Mouse (Mus musculus) heart, adult 2 months (tissue): ENCODE measurements at regions not wholly inside any gene's neighbourhood (a gene's known extent, or its start where the extent isn't known, plus 50 kb on each side); places are given as distances from the start of the nearest gene placed in this dataset.
"Not testable (repeated sequence)": the region's sequence is repeated elsewhere in the genome, so short reads cannot be mapped to it uniquely, and the experiment has no call there.

Source experiments
- DNase-seq, 2 experiments: peaks; one replicate each; pipeline ENCODE4 v3.0.0; 2021
- H3K27ac ChIP-seq: fragments of 200-600 bp; 2 replicates; pipeline ENCODE4 v1.8.1; 2022
- H3K27me3 ChIP-seq: fragments of 200-500 bp; 2 replicates; pipeline ENCODE4 v1.6.1; 2012; ENCODE audit warnings: mild to moderate bottlenecking, low read length, inconsistent platforms, mixed read lengths; ENCODE audit not compliant: control insufficient read depth, insufficient read depth
- H3K36me3 ChIP-seq: fragments of 200-500 bp; 2 replicates; pipeline ENCODE4 v1.6.1; 2012; ENCODE audit warnings: low read length, inconsistent platforms; ENCODE audit not compliant: control insufficient read depth, insufficient read depth
- H3K4me1 ChIP-seq: fragments of 200-500 bp; 2 replicates; pipeline ENCODE4 v1.6.1; 2011; ENCODE audit warnings: low read length; ENCODE audit not compliant: control insufficient read depth, insufficient read depth
- H3K4me3 ChIP-seq: fragments of 200-600 bp; 2 replicates; pipeline ENCODE4 v1.8.1; 2022
- H3K79me2 ChIP-seq: fragments of 200-500 bp; replicated peaks from 2 replicates; pipeline ENCODE4 v1.6.1; 2012; ENCODE audit warnings: mild to moderate bottlenecking, inconsistent platforms, low read length, moderate library complexity, mixed read lengths; ENCODE audit not compliant: control insufficient read depth, insufficient read depth
- H3K9ac ChIP-seq: fragments of 200-500 bp; 2 replicates; pipeline ENCODE4 v1.6.1; 2012; ENCODE audit warnings: low read depth, mild to moderate bottlenecking, control low read depth, inconsistent platforms, low read length, mixed read lengths
- CTCF ChIP-seq: fragments of 200-600 bp; IDR thresholded peaks from 2 replicates; pipeline ENCODE4 v1.8.1; 2022; ENCODE audit warnings: antibody characterized with exemption, mild to moderate bottlenecking, moderate library complexity
- EP300 ChIP-seq: fragments of 200-500 bp; IDR thresholded peaks from 2 replicates; pipeline ENCODE4 v1.6.1; 2011; ENCODE audit warnings: low read depth, low read length, control low read depth; ENCODE audit not compliant: insufficient read depth
- POLR2A ChIP-seq: fragments of 200-500 bp; IDR thresholded peaks from 2 replicates; pipeline ENCODE4 v1.6.1; 2011; ENCODE audit warnings: mild to moderate bottlenecking, low read depth, low read length, control low read depth; ENCODE audit not compliant: insufficient read depth
- WGBS: fragments of 180-500 bp; shearing (Covaris S2); methylation state at CpG from one replicate; pipeline ENCODE4 v1.1.7; 2018; 5-methylcytosine and 5-hydroxymethylcytosine counted together
- intact Hi-C: fragments of 180-260 bp; cut with DNase I; formaldehyde crosslinking; loops from one replicate; pipeline ENCODE4 v1.15.1; 2025

DNA sequence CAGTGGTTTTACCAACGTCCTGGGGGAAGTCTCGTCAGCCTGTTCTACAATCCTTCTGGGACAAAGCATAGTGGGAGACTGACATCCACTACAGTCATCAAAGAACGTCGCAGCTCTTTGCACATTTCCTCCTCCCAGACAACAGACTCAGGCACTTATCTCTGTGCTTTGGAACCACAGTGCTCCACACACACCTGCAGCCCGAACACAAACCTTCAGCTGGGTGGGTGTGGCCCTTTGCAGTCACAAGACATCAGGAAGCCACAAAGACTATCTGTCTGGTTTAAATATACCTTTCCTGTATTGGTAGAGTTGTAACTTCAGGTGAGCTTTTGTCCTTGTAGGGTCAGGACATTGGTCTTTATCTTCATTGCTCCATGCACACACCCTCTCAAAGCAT lies 708.6 kb downstream of the Dad1 start:
- Histone ChIP-seq H3K4me1 (no peaks in the 10 kb centered on the region), H3K27me3 (no peaks in the 10 kb centered on the region), H3K4me3 (no peak overlapping the region), H3K36me3 (no peaks in the 10 kb centered on the region), H3K27ac (no peak overlapping the region), H3K9ac (no peak overlapping the region), H3K79me2 (no peaks in the 10 kb centered on the region)
- DNase-seq, result no peak
- intact Hi-C loops, result no loop called here
- TF ChIP-seq CTCF (no peak), EP300 (no peak), POLR2A (no peak)
- 51% methylated on average over 5 of the region's 5 CpGs for WGBS

DNA sequence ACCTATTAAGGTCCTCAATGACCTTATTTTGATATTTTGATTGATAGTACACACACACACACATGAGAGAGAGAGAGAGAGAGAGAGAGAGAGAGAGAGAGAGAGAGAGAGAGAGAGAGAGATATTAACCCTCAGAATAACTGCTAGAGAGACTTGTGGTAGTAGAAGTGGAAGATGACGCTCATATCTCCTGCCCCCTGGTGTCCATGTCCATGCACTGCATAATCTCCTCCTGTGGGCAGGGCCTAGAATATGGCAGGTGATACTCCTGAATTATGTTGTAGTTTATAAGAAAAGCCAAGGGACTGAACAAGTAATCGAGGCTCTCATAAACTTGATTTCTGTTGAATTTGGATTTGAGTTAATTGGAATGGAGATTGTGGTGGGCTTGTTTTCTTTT lies 712.3 kb downstream of the Dad1 start:
- 53% methylated on average over 2 of the region's 2 CpGs for WGBS
- DNase-seq, result not testable (repeated sequence)

DNA sequence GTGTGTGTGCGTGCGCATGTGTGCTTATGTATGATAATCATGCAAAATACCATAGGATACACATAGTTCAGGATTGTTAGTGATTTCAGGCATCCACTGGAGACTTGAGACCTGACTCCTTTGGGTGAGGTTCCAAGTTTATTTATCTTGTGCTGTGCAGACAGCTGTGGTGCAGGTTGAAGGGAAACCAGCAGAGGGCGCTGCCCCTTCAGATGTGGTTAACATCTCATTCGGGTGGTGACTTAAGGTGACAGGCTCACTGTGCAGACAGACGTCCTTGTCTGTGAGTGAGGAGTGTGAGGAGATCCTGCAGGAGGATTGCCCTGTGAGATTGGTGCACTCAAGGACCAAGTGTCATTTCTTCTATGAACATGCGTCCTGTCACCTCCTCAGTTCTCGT lies 716.0 kb downstream of the Dad1 start:
- intact Hi-C loops, H3K27ac ChIP-seq, DNase-seq, H3K4me3 ChIP-seq, H3K27me3 ChIP-seq, H3K9ac ChIP-seq, H3K36me3 ChIP-seq, H3K4me1 ChIP-seq, H3K79me2 ChIP-seq: not testable (repeated sequence)
- WGBS, result 51% methylated on average over 7 of the region's 7 CpGs

More for the DNA sequence above, 712.3 kb downstream of the Dad1 start:
- H3K4me1 ChIP-seq, H3K27me3 ChIP-seq, H3K4me3 ChIP-seq, intact Hi-C loops, H3K36me3 ChIP-seq, H3K27ac ChIP-seq, H3K9ac ChIP-seq, H3K79me2 ChIP-seq: not testable (repeated sequence)

DNA sequence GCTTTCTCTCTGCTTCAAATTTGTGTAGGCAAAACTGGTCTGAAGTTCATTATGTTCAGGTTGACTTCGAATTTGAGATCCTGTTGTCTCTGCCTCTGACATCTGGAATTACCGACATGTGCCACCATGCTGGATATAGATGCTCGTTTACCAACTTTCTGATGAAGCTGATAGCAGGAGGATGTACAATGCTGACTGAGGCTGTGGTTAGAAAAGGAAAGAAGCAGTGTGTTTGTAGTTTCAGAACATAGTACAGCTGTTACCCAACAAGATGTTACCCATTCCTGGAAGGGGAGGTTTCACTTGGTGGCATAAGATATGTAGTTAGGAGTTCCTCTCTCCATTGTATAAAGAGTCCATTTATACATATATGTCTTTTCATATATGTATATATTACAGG lies 730.5 kb downstream of the Dad1 start:
- H3K9ac ChIP-seq, H3K79me2 ChIP-seq, H3K27me3 ChIP-seq, H3K4me1 ChIP-seq, intact Hi-C loops, H3K4me3 ChIP-seq, H3K36me3 ChIP-seq, DNase-seq, H3K27ac ChIP-seq: not testable (repeated sequence)
- no CpG with 5 or more reads among the region's 3 CpGs for WGBS

DNA sequence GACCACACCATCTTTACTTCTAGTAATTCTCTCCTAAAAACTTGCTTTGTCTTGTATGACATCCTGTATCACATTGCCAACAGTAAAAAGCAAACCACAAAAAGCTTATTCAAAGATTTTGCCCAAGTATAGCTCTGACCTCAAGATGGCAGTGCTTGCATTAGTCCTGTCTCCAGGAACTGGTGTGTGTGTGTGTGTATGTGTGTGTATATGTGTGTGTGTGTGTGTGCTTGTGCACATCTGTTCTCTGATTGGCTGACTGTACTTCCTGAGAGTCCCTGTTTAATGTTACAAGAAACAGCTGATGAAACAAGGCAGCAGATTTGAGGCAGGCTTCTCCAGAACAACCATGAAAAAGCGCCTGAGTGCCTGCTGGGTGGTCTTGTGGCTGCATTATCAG lies 735.0 kb downstream of the Dad1 start:
- H3K27ac ChIP-seq, H3K4me1 ChIP-seq, H3K27me3 ChIP-seq, H3K4me3 ChIP-seq, H3K79me2 ChIP-seq, H3K36me3 ChIP-seq, intact Hi-C loops, H3K9ac ChIP-seq, DNase-seq: not testable (repeated sequence)
- WGBS, result no CpG with 5 or more reads among the region's 1 CpGs

GRCm38 (mm10) chr14:53516623-53517238 lies 737.2 kb downstream of the Dad1 start:
- H3K4me1 ChIP-seq, H3K27ac ChIP-seq, intact Hi-C loops, DNase-seq, H3K27me3 ChIP-seq, H3K4me3 ChIP-seq, H3K79me2 ChIP-seq, H3K36me3 ChIP-seq, H3K9ac ChIP-seq: not testable (repeated sequence)
- WGBS, result no CpG with 5 or more reads among the region's 10 CpGs

GRCm38 (mm10) chr14:53505389-53505788 lies 748.5 kb downstream of the Dad1 start:
- peak; percentile 59 for TF ChIP-seq CTCF
- H3K9ac ChIP-seq, H3K4me1 ChIP-seq, H3K4me3 ChIP-seq, H3K36me3 ChIP-seq, DNase-seq, intact Hi-C loops, H3K79me2 ChIP-seq, H3K27me3 ChIP-seq, H3K27ac ChIP-seq: not testable (repeated sequence)
- WGBS, result 20% methylated on average over 1 of the region's 2 CpGs

- DNase-seq, intact Hi-C loops: not testable (repeated sequence)
- 90% methylated on average over 8 of the region's 9 CpGs for WGBS
Observed at GRCm38 (mm10) chr14:53488383-53488782, 765.5 kb downstream of the Dad1 start.

More at GRCm38 (mm10) chr14:53488383-53488782, 765.5 kb downstream of the Dad1 start:
- not testable (repeated sequence) for H3K9ac ChIP-seq, H3K4me1 ChIP-seq, H3K4me3 ChIP-seq, H3K27ac ChIP-seq, H3K36me3 ChIP-seq, H3K79me2 ChIP-seq, H3K27me3 ChIP-seq
